Mouse (Mus musculus) retina, adult 2 months (tissue): ENCODE measurements around the gene Scn5a.

Experiments used
- DNase-seq: peaks from one replicate; pipeline ENCODE4 v3.0.0-alpha.2; 2012; ENCODE audit warnings: low read depth, low spot score

Scn5a gene

GRCm38 (mm10) chr9:119510902-119511301 lies 67.9 kb downstream of the Scn5a start:
- DNase-seq: no peak

DNA sequence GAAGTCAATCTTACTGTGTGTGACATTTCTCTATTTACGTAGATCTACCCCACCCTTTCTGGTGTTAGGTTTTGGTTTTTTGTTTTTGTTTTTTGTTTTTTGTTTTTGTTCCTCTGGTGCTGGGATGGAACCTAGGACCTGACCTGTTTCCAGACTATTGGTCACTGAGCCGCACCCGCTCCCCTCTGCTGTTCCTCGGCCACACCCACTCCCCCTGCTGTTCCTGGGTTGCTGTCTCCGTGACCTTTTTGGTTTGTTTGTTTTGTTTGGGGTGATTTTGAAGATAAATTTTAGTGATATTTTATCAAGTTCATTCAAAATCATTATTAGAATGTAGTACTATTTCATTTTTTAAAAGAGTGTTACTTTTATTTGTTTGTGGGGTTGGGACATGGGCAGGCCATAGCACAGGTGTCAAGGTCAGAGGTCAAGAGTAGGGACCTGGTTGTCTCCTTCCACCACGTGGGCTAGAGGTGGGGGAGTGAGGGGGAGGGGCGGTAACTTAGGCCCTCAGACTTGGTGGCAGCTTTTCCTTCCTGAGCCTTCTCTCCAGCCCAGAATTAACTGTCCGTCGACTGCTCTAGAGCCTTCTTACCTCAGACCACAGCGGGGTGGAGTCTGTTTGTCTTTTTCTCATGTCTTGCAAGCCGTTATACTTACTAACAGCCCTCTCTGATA lies 73.7 kb downstream of the Scn5a start:
- no peak for DNase-seq

DNA sequence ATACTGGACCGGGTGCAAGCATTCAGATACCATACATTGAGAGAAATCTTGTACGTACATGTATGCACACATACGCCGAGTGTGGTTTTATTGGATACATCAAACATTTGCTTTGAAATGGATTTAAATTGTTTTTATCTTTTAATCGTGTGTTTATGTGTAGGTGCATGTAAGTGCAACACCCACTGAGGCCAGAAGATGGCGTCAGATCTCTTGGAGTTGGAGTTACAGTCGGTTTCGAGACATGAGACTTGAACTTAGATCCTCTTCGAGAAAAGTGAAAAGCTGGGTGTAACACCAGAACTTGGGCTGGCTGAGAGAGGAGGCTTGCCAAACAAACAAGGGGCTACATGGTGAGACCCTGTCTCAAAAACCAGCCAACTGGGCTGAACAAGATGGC lies 75.2 kb downstream of the Scn5a start:
- DNase-seq: no peak

- no peak for DNase-seq
Observed at GRCm38 (mm10) chr9:119498885-119499284, 79.9 kb downstream of the Scn5a start.

- no peak for DNase-seq
Observed at GRCm38 (mm10) chr9:119498247-119498607, 80.6 kb downstream of the Scn5a start.

- DNase-seq: no peak
Observed at GRCm38 (mm10) chr9:119497546-119498246, 81.1 kb downstream of the Scn5a start.

DNA sequence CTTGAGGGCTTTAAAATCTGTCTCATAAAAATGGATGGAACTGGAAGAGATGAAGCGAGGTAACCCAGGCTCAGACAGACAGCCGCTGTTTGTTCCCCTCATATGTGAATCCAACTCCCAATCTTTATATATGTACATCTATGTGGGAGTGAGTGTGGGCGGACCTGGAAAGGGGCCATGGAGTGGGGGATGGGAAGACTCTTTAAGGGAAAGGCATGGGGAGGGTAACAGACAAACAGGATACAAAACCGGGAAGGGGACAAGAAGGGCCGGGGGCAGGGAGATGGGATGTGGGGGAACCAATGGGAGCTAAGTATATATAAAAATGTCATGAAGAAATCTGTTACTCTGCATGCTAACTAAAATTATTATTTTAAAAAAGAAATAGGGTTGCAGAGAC lies 81.9 kb downstream of the Scn5a start:
- DNase-seq: no peak

DNA sequence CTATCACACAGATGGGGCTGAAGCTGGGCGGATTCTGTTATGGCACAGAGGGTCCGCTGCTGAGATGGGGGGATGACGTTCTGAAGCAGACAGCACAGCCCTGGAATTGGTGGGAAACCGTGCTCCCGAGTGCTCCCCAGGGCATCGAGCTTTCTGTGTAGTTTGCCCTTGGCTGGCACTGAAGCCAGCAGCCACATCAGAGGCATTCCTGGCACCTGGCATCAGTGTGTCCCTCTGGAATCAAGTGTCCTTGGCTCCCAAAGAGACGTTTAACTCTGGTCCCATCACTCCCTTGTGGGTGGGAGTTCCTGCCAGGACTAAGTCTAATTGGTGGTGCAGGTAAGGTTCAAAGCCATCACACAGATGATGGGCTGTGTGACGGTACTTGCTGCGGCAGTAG lies 82.5 kb downstream of the Scn5a start:
- no peak for DNase-seq

DNA sequence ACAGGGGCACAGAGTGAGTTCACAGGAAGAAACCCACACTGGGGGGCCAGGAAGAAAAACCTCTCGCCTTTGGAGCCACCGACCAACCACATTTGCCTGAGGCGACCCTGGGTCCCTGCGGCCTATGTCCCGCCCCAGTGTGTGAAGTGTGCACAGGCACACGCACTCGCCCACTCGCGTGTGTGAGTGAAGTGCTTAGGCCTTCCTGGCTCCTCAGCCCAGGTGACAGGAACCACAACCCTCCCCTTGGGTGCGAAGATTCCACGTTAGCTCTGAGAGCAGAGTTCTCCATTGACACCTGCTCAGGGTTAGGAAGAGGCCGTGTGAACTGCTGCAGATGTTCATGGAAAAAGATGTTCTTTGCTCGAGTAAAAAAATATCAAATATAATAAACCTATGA lies 93.9 kb downstream of the Scn5a start:
- no peak for DNase-seq

DNA sequence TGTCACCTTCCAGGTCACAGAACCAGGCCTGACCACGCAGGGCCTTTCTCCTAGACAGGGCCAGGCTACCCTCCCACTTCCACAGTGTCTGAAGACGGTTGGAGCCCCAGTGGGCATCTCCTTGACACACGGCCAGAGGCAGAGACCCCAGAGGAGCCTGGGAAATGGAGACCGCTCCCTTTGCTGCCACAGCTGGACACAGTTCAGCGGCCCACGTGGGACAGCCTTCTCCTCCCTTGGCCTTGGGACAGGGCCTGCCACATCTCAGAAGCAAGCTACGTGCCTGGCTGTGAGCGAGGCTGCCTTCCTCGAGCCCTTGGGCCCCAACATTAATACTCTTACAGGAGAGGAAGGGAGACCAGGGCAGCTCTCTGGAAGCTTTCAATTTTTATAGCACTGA lies 94.4 kb downstream of the Scn5a start:
- DNase-seq: no peak

GRCm38 (mm10) chr9:119483554-119484353 lies 95.1 kb downstream of the Scn5a start:
- no peak for DNase-seq

GRCm38 (mm10) chr9:119481612-119482011 lies 97.2 kb downstream of the Scn5a start:
- DNase-seq: no peak

- DNase-seq: no peak
Observed at GRCm38 (mm10) chr9:119479297-119479696, 99.5 kb downstream of the Scn5a start.

- DNase-seq: no peak
Observed at GRCm38 (mm10) chr9:119478345-119478744, 100.5 kb downstream of the Scn5a start.

DNA sequence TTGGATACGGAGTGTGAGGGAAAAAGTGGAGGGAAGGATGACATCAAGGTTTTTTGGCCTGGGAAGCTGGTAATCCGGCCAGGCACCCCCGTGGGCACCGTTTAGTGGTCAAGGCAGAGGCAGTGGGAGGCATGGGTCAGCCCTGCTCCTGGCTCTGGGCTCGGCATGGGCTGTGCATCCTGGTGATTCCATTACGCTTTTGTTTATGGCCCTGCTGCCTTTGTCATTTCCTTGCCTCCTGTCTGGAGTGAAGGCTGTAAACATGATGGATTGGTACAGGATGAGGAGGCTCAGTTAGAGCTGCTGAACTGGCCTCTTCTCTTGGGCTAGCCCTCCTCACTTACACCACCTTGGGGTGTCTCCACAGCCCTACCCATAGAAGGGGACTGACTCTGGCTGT lies 101.1 kb downstream of the Scn5a start:
- DNase-seq: no peak

- no peak for DNase-seq
Observed at GRCm38 (mm10) chr9:119474717-119475611, 103.9 kb downstream of the Scn5a start.

DNA sequence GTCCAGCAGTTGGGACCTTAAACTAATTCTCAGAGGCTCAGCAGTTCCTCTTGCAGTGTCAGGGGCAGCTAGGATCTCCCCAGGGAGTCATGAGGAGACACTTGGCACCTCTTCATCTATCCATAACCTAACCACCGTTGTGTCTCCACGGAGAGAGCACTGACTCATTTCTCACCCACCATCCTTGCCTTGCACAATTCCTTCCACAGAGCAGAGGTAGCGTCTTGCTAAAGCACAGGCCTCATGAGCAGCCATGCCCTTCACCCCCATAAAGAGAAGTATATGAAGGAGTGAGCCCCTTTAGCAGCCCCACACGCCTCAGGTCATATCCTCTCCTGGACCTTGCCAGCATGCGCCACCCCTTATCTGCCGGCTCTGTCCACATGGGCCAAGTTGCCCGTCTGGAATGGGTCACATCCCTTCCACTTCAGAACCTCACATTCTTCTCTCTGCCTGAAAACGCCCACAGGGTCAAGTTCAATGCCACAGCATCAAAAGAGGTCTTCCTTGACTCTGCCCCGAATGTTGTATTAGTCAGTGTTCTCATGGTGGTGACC lies 105.1 kb downstream of the Scn5a start:
- no peak for DNase-seq

DNA sequence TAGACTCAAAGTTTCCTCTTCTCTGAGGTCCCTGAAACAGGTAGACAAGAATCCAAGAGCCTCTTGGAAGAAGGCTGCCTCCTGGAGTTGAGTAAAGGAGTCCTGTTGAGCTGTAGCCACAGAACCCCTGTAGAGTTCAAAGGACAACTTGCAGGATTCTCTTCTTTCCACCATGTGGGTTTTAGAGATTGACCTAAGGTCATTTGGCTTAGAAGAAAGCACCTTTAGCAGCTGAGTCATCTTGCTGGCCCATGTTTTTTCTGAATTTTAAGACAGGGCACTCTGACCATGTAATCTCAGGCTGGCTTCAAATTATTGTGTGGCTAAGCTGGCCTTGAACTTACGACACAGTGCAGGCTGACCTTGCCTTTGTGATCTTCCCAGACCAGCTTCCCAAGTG lies 105.8 kb downstream of the Scn5a start:
- DNase-seq: no peak

DNA sequence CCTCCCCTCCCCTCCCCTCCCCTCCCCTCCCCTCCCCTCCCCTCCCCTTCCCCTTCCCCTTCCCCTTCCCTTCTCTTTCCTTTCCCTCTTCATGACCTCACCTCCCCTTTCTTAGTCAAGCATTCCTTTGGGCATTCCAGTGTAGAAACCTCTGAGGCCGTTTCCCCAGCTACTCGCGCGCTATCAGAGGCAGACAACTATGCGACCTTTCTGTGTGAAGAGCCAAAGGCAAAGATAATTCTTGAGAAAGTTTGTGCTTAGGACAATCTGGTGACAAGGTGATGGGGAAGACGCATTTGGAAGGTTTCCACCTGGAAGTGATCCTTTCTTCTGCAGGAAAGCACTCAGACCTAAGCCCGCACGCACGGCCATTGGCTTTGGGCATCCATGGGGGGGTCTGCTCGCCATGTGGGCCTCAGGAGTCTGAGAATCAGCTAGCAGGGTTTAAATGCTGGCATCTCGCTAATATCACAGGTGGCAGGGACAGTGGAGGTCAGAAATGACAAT lies 106.4 kb downstream of the Scn5a start:
- no peak for DNase-seq

DNA sequence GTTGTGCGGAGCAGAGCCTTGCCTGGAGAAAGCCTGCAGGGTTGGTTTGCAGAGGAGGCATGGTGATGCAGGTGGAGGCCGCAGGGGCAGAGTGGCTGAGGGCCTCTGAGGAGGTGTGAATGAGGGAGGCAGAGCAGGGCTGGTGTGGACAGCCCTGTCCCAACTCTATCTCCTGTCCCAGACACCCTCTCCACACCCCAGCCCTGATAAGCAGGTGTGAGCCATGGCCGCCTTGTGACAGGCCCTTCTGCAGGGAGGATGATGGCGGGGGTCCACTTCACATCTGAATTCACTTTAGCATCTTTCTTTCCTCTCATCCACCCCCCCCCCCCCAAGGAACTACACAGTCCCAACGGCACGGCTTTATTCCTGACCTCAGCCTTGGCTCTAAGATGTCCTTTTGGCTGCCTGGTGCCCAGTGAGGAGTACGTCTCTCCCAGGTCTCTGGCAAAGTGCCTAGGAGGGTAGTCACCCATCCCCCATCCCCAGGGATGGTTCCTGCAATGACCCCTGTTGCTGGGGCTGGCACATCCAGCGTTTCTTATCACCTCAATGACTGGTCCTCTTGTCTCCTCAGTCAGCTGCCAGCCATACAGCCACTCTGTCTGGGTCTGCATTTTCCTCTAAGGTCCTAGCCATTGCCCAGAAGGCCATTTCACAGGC lies 109.0 kb downstream of the Scn5a start:
- DNase-seq: no peak

DNA sequence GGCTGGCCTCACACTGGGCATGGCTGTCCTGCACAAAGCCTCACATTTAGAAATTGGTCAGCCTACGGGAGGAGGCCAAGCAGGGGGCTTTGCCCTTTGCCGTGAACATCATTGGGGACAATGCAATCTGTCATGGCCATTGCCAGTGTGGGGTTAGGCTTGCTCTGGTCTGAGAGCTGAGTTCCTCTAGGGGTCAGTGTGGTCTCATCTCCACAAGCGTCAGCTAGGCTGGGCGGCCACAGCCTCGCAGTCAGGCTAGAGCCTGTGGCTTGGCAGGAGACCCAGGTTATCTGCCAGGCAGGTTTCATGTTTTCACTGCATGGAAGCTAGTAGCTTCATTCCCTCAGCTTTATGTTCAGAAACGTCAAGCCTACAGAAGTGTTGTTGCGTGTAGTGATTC lies 113.2 kb downstream of the Scn5a start:
- DNase-seq: no peak
